Mouse (Mus musculus): ENCODE results near the gene Rab31. TPM values are rescaled to one million over a fixed set of nuclear protein-coding genes. Genes with fewer than 3 reads are reported as not detected.

Rab31 gene
- polyA plus RNA-seq (2016; fragmentation: Nextera tagmentation; extraction: Ambion mirVana), result 72.5 and 73.3 TPM in 2 replicates

GRCm38 (mm10) chr17:65771951-65772934 is at the start of gene Rab31:
Rab31 (minus strand) TSS chr17:65772752.
- WGBS, result under 1% methylated on average over 75 of the region's 75 CpGs
- peak within 1 kb of the TSS; percentile 74 for H3K4me3 ChIP-seq
- H3K9me3 ChIP-seq, result no peaks in the 10 kb centered on the region
- peak; percentile 83 for ATAC-seq (ENCODE audit: low FRiP score, low read depth)
- H3K9ac ChIP-seq, result peak within 1 kb of the TSS; percentile 91
- H3K27me3 ChIP-seq (replicated peaks), result no peaks in the 10 kb centered on the region
- H3K36me3 ChIP-seq, result no peaks in the 10 kb centered on the region
- peaks cover 43% of the 10 kb centered on the region for H3K4me1 ChIP-seq
- H3K27ac ChIP-seq, result 0 out of 2 replicates have a peak within 1 kb of the TSS, but pooled peaks have one; percentile 10
- peak within 1 kb of the TSS; percentile 84 for H3K4me2 ChIP-seq (replicated peaks)

DNA sequence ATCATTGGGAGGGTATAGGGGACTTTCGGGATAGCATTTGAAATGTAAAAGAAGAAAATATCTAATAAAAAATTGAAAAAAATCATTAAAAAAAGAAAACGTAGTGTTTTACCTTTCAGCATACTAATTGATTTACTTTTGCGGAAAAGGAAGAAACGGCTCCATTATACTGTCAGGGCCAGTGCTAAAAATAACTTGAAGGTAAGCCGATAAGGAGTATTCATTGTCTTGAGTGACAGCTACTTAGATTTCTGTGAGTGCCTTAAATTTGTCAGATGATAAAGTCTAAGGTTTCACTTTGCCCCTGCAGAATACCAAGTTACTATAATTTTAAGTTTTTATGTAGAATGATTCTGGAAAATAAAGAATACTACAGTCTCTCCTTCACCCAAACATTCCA is 47.6 kb upstream of the Rab31 start:
- Histone ChIP-seq H3K9ac (no peak overlapping the region), H3K4me1 (no peaks in the 10 kb centered on the region), H3K4me2 (replicated peaks) (no peak overlapping the region), H3K36me3 (peaks cover 57% of the 10 kb centered on the region), H3K4me3 (no peak overlapping the region), H3K9me3 (no peaks in the 10 kb centered on the region), H3K27me3 (replicated peaks) (no peaks in the 10 kb centered on the region), H3K27ac (no peak overlapping the region)
- whole genome bisulfite sequencing, result 86% methylated on average over 5 of the region's 5 CpGs
- no peak for ATAC-seq (ENCODE audit: low FRiP score, low read depth)

GRCm38 (mm10) chr17:65813763-65814162 is 41.2 kb upstream of the Rab31 start:
- Histone ChIP-seq H3K9ac (no peak overlapping the region), H3K4me3 (no peak overlapping the region), H3K9me3 (no peaks in the 10 kb centered on the region), H3K27ac (no peak overlapping the region), H3K4me2 (replicated peaks) (no peak overlapping the region), H3K27me3 (replicated peaks) (no peaks in the 10 kb centered on the region), H3K36me3 (peaks cover 66% of the 10 kb centered on the region), H3K4me1 (no peaks in the 10 kb centered on the region)
- 95% methylated on average over 8 of the region's 8 CpGs for WGBS
- no peak for ATAC-seq (ENCODE audit: low FRiP score, low read depth)

DNA sequence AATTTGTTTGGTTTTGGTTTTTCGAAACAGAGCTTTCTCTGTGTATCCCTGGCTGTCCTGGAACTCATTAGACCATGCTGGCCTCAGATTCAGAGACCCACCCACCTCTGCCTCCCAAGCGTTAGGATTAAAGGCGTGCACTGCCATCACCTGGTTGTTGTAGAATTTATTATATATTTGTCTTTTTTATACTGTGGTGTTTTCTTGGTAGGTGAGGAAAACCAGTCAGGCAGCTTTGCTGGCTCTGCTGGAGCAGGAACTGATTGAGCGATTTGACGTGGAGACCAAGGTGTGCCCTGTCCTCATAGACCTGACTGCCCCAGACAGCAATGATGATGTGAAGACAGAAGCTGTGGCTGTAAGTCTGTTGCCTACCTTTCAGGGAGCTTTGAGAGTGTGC is 38.5 kb upstream of the Rab31 start:
- Histone ChIP-seq H3K9me3 (no peaks in the 10 kb centered on the region), H3K27ac (no peak overlapping the region), H3K4me1 (no peaks in the 10 kb centered on the region), H3K36me3 (peaks cover 47% of the 10 kb centered on the region), H3K27me3 (replicated peaks) (no peaks in the 10 kb centered on the region), H3K4me3 (no peak overlapping the region), H3K4me2 (replicated peaks) (no peak overlapping the region), H3K9ac (no peak overlapping the region)
- ATAC-seq (ENCODE audit: low FRiP score, low read depth), result no peak
- 89% methylated on average over 5 of the region's 5 CpGs for WGBS

GRCm38 (mm10) chr17:65806416-65806815 is 33.9 kb upstream of the Rab31 start:
- ATAC-seq (ENCODE audit: low FRiP score, low read depth), result no peak
- H3K9ac ChIP-seq, result no peak overlapping the region
- 81% methylated on average over 2 of the region's 2 CpGs for WGBS
- H3K9me3 ChIP-seq, result no peaks in the 10 kb centered on the region
- no peaks in the 10 kb centered on the region for H3K27me3 ChIP-seq (replicated peaks)
- H3K36me3 ChIP-seq, result peaks cover 21% of the 10 kb centered on the region
- H3K27ac ChIP-seq, result no peak overlapping the region
- no peaks in the 10 kb centered on the region for H3K4me1 ChIP-seq
- H3K4me3 ChIP-seq, result no peak overlapping the region
- no peak overlapping the region for H3K4me2 ChIP-seq (replicated peaks)

GRCm38 (mm10) chr17:65805966-65806365 is 33.4 kb upstream of the Rab31 start:
- 79% methylated on average over 4 of the region's 4 CpGs for WGBS
- no peaks in the 10 kb centered on the region for H3K9me3 ChIP-seq
- no peaks in the 10 kb centered on the region for H3K27me3 ChIP-seq (replicated peaks)
- H3K4me1 ChIP-seq, result no peaks in the 10 kb centered on the region
- no peak for ATAC-seq (ENCODE audit: low FRiP score, low read depth)
- no peak overlapping the region for H3K27ac ChIP-seq
- H3K4me3 ChIP-seq, result no peak overlapping the region
- H3K4me2 ChIP-seq (replicated peaks), result no peak overlapping the region
- H3K36me3 ChIP-seq, result peaks cover 16% of the 10 kb centered on the region
- no peak overlapping the region for H3K9ac ChIP-seq

GRCm38 (mm10) chr17:65802026-65802425 is 29.5 kb upstream of the Rab31 start:
- Histone ChIP-seq H3K27ac (no peak overlapping the region), H3K9me3 (no peaks in the 10 kb centered on the region), H3K4me2 (replicated peaks) (no peak overlapping the region), H3K36me3 (peaks cover 5% of the 10 kb centered on the region; the same call in 1 of the 2 replicates), H3K4me1 (no peaks in the 10 kb centered on the region), H3K9ac (no peak overlapping the region), H3K27me3 (replicated peaks) (no peaks in the 10 kb centered on the region), H3K4me3 (no peak overlapping the region)
- 86% methylated on average over 4 of the region's 4 CpGs for WGBS
- no peak for ATAC-seq (ENCODE audit: low FRiP score, low read depth)

DNA sequence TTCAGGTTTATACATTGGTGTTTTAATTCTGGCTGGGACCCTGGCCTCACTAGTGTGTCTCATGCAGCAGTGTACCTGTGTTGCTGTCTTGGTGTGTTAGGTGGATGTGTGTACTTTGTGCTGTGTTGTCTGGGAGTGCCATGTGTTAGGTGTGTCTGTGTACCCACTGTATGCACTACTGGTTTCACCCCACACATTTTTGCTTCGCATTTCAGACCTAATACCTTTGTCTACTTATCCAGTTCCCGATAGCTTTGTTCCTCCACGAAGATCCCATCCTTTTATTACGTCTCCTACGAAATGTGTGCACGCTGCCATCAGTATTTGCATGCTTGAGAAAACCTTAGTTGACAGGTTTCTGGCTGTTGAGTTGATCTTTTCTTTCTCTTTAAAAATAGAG is 27.9 kb upstream of the Rab31 start:
- no peaks in the 10 kb centered on the region for H3K9me3 ChIP-seq
- H3K9ac ChIP-seq, result no peak overlapping the region
- H3K27me3 ChIP-seq (replicated peaks), result no peaks in the 10 kb centered on the region
- H3K4me3 ChIP-seq, result no peak overlapping the region
- no peaks in the 10 kb centered on the region for H3K4me1 ChIP-seq
- 96% methylated on average over 6 of the region's 6 CpGs for WGBS
- peaks cover 5% of the 10 kb centered on the region; the same call in 1 of the 2 replicates for H3K36me3 ChIP-seq
- H3K27ac ChIP-seq, result no peak overlapping the region
- no peak for ATAC-seq (ENCODE audit: low FRiP score, low read depth)
- no peak overlapping the region for H3K4me2 ChIP-seq (replicated peaks)

GRCm38 (mm10) chr17:65799353-65799752 is 26.8 kb upstream of the Rab31 start:
- Histone ChIP-seq H3K27ac (no peak overlapping the region), H3K27me3 (replicated peaks) (no peaks in the 10 kb centered on the region), H3K9me3 (no peaks in the 10 kb centered on the region), H3K4me1 (no peaks in the 10 kb centered on the region), H3K36me3 (peaks cover 3% of the 10 kb centered on the region; the same call in 1 of the 2 replicates), H3K9ac (no peak overlapping the region), H3K4me2 (replicated peaks) (no peak overlapping the region), H3K4me3 (no peak overlapping the region)
- ATAC-seq (ENCODE audit: low FRiP score, low read depth), result no peak
- WGBS, result 81% methylated on average over 1 of the region's 1 CpGs

- no peak for ATAC-seq (ENCODE audit: low FRiP score, low read depth)
- WGBS, result 82% methylated on average over 4 of the region's 4 CpGs
- no peak overlapping the region for H3K4me3 ChIP-seq
- no peaks in the 10 kb centered on the region for H3K9me3 ChIP-seq
- no peak overlapping the region for H3K9ac ChIP-seq
- no peak overlapping the region for H3K27ac ChIP-seq
- H3K27me3 ChIP-seq (replicated peaks), result no peaks in the 10 kb centered on the region
- peaks cover 3% of the 10 kb centered on the region; the same call in 1 of the 2 replicates for H3K36me3 ChIP-seq
- no peak overlapping the region for H3K4me2 ChIP-seq (replicated peaks)
- H3K4me1 ChIP-seq, result no peaks in the 10 kb centered on the region
These were observed 25.9 kb upstream of the Rab31 start for GRCm38 (mm10) chr17:65798446-65798845.

DNA sequence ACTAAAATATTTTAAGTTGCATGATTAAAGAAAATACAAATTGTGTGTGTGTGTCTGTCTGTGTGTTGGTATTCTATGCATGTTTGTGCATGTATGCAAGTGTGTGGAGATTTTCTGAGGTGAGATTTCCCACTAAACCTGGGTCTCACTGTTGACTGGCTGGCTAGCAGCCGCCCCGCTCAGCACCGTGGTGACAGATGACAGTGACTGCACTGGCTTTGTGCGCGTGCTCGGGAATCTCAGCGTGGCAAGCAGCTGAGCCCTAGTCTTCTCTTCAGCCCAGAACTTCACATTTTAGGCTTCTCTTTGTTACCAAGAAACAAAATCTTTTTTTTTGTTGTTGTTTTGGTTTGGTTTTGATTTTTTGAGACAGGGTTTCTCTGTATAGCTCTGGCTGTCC is 23.5 kb upstream of the Rab31 start:
- Histone ChIP-seq H3K4me2 (replicated peaks) (no peak overlapping the region), H3K9me3 (no peaks in the 10 kb centered on the region), H3K4me1 (no peaks in the 10 kb centered on the region), H3K4me3 (no peak overlapping the region), H3K27ac (no peak overlapping the region), H3K9ac (no peak overlapping the region), H3K36me3 (peaks cover 3% of the 10 kb centered on the region; the same call in 1 of the 2 replicates), H3K27me3 (replicated peaks) (no peaks in the 10 kb centered on the region)
- 74% methylated on average over 7 of the region's 7 CpGs for WGBS
- no peak for ATAC-seq (ENCODE audit: low FRiP score, low read depth)

DNA sequence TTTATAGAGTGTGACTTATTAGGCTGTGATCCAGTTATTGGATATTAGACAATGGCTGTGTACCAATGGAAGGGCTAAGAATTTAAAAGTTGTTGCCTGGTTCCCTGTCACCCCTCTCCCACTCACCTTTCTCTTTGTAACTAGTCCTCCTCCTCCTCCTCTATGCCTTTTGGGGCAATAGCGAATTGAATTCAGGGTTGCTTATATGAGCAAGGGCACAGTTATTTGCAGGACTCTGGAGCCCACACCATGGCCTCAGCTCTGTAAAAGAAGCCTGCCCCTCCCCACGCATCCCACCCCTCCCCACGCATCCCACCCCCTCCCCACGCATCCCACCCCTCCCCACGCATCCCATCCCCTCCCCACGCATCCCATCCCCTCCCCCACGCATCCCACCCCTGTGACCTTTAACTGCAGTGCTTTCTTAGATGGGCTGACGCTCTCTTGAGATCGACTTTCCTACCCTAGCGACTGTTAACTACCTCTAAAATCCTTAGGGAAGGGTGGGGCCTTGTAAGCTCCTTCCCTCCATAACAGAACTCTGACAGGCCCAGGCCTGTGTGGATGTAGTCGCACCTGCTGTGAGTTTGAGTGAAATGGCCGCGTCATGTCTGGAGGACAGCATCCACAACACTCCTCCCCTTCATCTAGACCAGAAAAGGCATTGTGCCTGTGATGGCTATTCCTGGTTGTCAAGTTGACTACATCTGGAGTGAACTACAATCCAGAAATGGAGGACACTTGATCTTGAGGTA is 21.7 kb upstream of the Rab31 start:
- Histone ChIP-seq H3K9ac (no peak overlapping the region), H3K4me1 (no peaks in the 10 kb centered on the region), H3K4me2 (replicated peaks) (no peak overlapping the region), H3K36me3 (peaks cover 3% of the 10 kb centered on the region; the same call in 1 of the 2 replicates), H3K4me3 (no peak overlapping the region), H3K27me3 (replicated peaks) (no peaks in the 10 kb centered on the region), H3K9me3 (no peaks in the 10 kb centered on the region), H3K27ac (no peak overlapping the region)
- ATAC-seq (ENCODE audit: low FRiP score, low read depth), result no peak
- 89% methylated on average over 13 of the region's 13 CpGs for WGBS
